Mouse (Mus musculus) granulocyte monocyte progenitor cell, adult 5-6 weeks (primary cell): Measurements from ENCODE around the gene Mtus2. TPM values are rescaled to one million over a fixed set of nuclear protein-coding genes. Genes with fewer than 3 reads are reported as not detected.
A peak's percentile ranks its signal among the peaks of the same experiment; 100 is the strongest.

ENCODE experiments used
- ATAC-seq: replicated peaks from 2 replicates; pipeline ENCODE4 v1.8.0; 2016; ENCODE audit warnings: mild to moderate bottlenecking, moderate TSS enrichment, inconsistent platforms; ENCODE audit not compliant: poor library complexity, severe bottlenecking
- total RNA-seq, 2 experiments: library from RNA; stranded (forward) in 1 of 2; stranded (reverse) in 1 of 2; fragments of 200-712, 200-1000 nt in 1 of 2; fragments of >200 nt in 1 of 2; fragmentation: Nextera tagmentation in 1 of 2; gene quantifications; 2 replicates each; pipeline ENCODE4 v1.2.3; 2014 to 2017

Gene Mtus2
- total RNA-seq, 2 experiments from 2014 or later = 0.82 to 2.2 TPM

DNA sequence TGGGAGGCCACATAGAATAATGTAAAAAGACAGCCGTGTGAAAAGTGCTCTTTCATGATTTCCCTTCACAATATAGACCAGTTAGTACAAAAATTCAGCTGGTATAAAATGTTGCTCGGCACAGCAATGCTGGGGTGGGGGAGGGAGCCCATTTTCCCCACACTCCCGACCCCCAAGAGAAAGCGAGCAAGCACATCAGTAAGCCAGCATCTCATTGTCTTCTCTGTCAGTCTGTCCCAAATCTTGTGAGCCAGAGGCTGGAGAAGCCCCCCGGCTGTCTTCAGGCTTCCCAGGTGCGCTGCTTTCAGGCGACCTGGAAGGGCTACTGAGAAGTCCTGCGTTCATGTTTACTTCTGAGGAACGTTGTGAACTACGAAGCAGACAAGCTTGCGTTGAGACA lies 699 bp upstream of the Mtus2 start:
- no peak for ATAC-seq

DNA sequence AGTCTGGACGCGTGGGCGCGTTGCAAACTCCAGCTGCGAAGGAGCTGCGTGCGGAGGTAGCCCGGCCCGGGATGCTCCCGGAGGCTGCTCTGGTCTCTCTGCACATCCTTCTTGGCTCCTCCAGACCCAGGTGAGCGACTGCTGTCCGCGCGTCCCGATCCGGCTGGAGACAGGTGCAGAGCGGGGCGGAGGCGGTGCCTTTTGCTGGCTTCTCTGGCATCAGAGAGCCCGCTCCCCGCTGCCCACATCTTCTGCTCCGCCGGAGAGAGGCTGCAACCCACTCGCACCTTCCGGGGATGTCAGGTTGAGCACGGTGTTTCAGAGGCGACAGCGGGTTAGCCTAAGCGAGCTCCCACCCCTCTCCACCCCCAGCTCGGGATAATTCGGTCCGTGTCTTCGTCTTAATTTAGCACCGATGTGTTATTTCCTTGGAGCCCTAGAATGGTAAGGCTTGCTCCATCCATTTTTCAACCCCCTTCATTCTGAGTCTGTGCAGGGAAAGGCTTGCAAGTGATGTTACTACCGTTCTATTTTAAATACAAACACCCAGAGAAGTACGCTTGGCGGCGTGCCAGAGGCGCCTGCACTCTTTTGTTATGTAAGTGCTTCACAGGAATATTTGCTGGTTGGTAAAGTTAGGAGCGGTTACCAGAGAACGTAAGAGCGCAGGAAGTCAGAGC lies 612 bp downstream of the Mtus2 start:
- no peak for ATAC-seq

- no peak for ATAC-seq
Observed at GRCm38 (mm10) chr5:147958552-147958951, 1.4 kb downstream of the Mtus2 start.

DNA sequence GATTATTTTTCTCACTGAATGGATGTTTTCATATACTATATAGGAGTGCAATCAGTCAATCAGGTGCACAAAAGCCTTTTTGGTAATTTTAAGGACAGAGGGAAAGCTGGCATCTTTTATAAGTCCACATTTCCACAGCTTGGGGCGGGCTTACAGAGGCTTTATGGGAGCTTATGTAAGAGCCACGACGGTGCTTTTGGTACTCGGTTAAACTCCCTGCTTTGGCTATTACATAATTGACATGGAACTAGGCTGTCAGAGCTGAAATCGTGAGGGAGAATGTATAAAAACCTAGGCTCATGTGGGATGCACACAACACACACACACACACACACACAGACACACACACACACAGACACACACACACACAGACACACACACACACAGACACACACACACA lies 2.0 kb downstream of the Mtus2 start:
- no peak for ATAC-seq

- ATAC-seq = no peak
Observed at GRCm38 (mm10) chr5:147960793-147961192, 3.7 kb downstream of the Mtus2 start.

- ATAC-seq = peak; percentile 85
Observed at GRCm38 (mm10) chr5:147963820-147964580, 6.9 kb downstream of the Mtus2 start.

DNA sequence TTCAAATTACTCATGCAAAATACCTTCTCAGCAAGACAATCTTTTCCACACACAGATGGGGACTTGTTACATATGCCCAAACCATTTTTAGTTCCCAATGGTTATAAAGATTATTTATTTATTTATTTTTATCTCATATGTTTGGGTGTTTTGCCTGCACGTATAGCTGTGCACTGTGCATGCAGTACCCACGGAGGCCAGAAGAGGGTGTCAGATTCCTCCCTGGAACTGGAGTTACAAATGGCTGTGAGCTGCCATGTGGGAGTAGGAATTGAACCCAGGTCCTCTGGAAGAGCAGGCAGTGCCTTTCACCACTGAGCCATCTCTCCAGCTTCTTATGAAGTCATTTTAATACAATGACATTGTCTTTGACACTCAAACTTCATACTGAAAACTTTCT lies 7.7 kb downstream of the Mtus2 start:
- ATAC-seq = 0 out of 2 replicates have a peak, but pooled peaks have one; percentile 45

- ATAC-seq = no peak
Observed at GRCm38 (mm10) chr5:147966646-147967045, 9.5 kb downstream of the Mtus2 start.

- no peak for ATAC-seq
Observed at GRCm38 (mm10) chr5:147969566-147969965, 12.4 kb downstream of the Mtus2 start.

GRCm38 (mm10) chr5:147976001-147976400 lies 18.9 kb downstream of the Mtus2 start:
- ATAC-seq = no peak

- no peak for ATAC-seq
Observed at GRCm38 (mm10) chr5:147980606-147981005, 23.5 kb downstream of the Mtus2 start.

DNA sequence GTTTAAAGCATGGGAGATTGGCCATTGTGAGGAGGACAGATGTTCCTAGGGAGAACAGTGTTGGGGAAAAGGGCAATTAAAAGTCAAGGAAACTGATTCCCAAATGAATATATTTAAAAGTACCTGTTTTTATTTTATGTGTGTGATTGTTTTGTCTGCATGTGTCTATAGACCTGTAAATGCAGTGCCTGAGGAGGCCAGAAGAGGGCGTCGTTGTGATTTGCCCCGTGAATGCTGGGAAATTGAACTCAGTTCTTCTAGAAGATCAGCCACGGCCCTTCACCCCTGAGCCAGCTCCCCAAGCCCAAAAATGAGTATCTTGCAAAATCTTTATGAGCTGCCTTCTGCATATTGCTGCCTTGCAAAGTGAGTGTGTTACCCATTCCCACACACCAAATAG lies 33.2 kb downstream of the Mtus2 start:
- ATAC-seq = no peak

GRCm38 (mm10) chr5:147990775-147991174 lies 33.7 kb downstream of the Mtus2 start:
- ATAC-seq = no peak

DNA sequence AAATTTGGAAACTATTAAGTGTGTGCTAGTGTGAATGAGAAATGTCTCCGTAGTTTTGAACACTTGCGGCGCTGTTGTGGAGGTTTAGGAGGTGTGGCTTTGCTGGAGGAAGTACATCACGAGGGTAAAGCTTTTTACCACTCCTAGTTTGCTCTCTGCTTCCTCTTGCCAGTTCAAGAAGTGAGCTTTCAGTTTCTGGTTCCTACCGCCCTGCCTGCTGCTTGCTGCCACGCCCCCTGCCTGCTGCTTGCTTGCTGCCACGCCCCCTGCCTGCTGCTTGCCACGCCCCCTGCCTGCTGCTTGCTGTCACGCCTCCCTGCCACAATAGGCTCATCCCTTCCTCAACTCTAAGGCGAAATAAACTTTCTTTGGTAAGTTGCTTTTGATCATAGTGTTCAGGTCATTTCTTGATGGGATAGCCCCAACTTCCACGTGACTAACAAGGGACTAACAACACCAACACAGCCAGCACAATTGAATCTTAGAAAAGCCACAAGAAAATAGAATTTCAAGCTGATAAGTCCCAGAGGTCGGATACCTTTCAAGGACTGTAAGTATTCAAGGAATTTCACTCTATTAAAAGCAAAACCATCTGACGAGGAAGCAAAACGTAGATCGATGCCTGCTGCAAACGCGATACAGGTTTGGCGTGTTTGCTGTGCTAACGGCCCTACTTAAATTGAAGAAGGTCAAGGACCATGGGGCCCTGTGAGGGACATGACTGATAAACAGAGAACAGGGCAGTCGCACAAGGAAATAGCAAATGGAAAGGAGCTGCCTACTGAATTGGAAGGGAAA lies 35.7 kb downstream of the Mtus2 start:
- ATAC-seq = peak; percentile 99

- no peak for ATAC-seq
Observed at GRCm38 (mm10) chr5:148005263-148005662, 48.1 kb downstream of the Mtus2 start.

- ATAC-seq = no peak
Observed at GRCm38 (mm10) chr5:148012156-148012555, 55.0 kb downstream of the Mtus2 start.

GRCm38 (mm10) chr5:148014133-148014854 lies 57.2 kb downstream of the Mtus2 start:
- ATAC-seq = no peak

DNA sequence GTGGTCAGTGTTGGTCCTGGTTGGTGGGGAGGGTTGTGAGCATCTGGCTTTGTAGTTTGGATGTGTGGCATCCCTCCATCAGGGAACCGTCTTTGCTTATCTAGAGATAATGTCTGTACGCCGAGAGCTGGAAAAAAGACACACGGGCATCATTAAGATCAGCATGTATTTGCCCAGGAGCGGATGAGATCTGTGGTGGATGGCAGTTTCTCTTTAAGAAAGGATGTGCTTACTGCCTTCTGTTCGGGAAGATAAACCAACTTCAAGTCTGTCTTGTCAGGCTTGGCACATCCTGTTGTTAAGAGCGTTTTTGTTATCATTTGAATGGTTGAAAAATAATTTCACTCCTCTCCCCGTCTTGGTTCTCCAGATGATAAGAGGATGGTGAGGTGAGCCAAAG lies 58.3 kb downstream of the Mtus2 start:
- no peak for ATAC-seq

DNA sequence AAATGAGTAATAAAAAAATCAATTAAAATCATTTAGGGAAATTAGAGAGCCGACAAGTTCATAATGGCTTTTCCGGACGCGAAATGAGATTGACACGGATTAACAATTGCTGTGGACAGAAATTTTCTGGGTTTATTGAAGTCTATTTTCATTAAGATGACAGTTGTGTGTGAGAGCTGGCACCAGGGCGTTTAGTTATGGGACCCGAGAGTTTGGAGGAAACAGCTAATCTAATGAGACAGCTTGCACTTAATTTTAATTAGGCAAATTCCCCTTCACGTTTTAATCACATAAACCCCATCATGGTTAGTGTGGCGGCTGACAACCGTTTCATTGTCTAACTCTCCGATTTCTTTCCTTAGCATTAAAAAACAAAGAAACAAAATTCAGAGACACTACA lies 60.3 kb downstream of the Mtus2 start:
- ATAC-seq = no peak

DNA sequence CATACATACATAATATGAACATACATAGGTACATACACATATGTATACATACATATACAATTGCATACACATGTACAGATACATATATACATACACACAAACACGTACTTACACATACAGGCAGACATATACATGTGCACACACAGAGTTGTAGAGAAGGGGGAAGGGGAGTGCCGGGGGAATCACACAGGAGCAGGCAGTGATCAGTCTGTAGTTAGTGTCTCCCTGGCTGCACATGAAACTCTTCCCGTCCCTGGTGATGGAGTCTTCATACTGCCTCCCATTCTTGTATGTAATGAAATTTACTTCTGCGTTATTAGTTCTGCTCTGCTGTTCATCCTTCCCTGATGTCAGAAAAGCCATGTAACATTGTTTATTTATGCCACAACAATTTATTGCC lies 65.7 kb downstream of the Mtus2 start:
- ATAC-seq = no peak
